Mouse (Mus musculus): ENCODE measurements around the gene Pcbp4.

Gene Pcbp4

GRCm38 (mm10) chr9:106463122-106464063, 10.3 kb downstream of the Pcbp4 start:
- DNase-seq (ENCODE audit: low spot score in 2 of 2), result no peak

- DNase-seq (ENCODE audit: low spot score in 2 of 2), result peak in 1 of 2 experiments; percentile 48
Measured at GRCm38 (mm10) chr9:106464751-106465541, 11.9 kb downstream of the Pcbp4 start.

- DNase-seq (ENCODE audit: low spot score in 2 of 2), result no peak
Measured at GRCm38 (mm10) chr9:106465571-106466200, 12.6 kb downstream of the Pcbp4 start, which contains the start of gene Gpr62. TSS of gene Gpr62 (minus strand) at chr9:106465938.

GRCm38 (mm10) chr9:106466721-106467120, 13.6 kb downstream of the Pcbp4 start:
- no peak for DNase-seq (ENCODE audit: low spot score in 2 of 2)

GRCm38 (mm10) chr9:106467746-106468145, 14.7 kb downstream of the Pcbp4 start:
- DNase-seq (ENCODE audit: low spot score in 2 of 2), result no peak

- DNase-seq (ENCODE audit: low spot score in 2 of 2), result no peak
Measured at GRCm38 (mm10) chr9:106469317-106469716, 16.2 kb downstream of the Pcbp4 start.

- no peak for DNase-seq (ENCODE audit: low spot score in 2 of 2)
Measured at GRCm38 (mm10) chr9:106469776-106470175, 16.7 kb downstream of the Pcbp4 start.

GRCm38 (mm10) chr9:106470991-106471750, 18.1 kb downstream of the Pcbp4 start:
- peak in 1 of 2 experiments; percentile 10 for DNase-seq (ENCODE audit: low spot score in 2 of 2)

- DNase-seq (ENCODE audit: low spot score in 2 of 2), result peak in 1 of 2 experiments; percentile 24
Measured at GRCm38 (mm10) chr9:106471892-106472291, 18.8 kb downstream of the Pcbp4 start.

- no peak for DNase-seq (ENCODE audit: low spot score in 2 of 2)
Measured at GRCm38 (mm10) chr9:106472321-106472720, 19.2 kb downstream of the Pcbp4 start.

GRCm38 (mm10) chr9:106473081-106473752, 20.1 kb downstream of the Pcbp4 start:
- DNase-seq (ENCODE audit: low spot score in 2 of 2), result peak in 1 of 2 experiments; percentile 14

- peak in 1 of 2 experiments; percentile 15 for DNase-seq (ENCODE audit: low spot score in 2 of 2)
Measured at GRCm38 (mm10) chr9:106473753-106474105, 20.6 kb downstream of the Pcbp4 start.

GRCm38 (mm10) chr9:106474456-106474855, 21.4 kb downstream of the Pcbp4 start:
- peak; percentile 42 to 80 for DNase-seq (ENCODE audit: low spot score in 2 of 2)

GRCm38 (mm10) chr9:106475046-106475445, 22.0 kb downstream of the Pcbp4 start:
- DNase-seq (ENCODE audit: low spot score in 2 of 2), result peak in 1 of 2 experiments; percentile 34

GRCm38 (mm10) chr9:106475663-106476001, 22.5 kb downstream of the Pcbp4 start, which contains the start of gene Rrp9:
TSS of gene Rrp9 (plus strand) at chr9:106475963.
- DNase-seq (ENCODE audit: low spot score in 2 of 2), result peak in 1 of 2 experiments; percentile 26

- DNase-seq (ENCODE audit: low spot score in 2 of 2), result peak; percentile 36 to 74
Measured at GRCm38 (mm10) chr9:106476002-106476923, 23.2 kb downstream of the Pcbp4 start.

- peak; percentile 92 to 98 for DNase-seq (ENCODE audit: low spot score in 2 of 2)
Measured at GRCm38 (mm10) chr9:106476924-106477484, 23.9 kb downstream of the Pcbp4 start, which contains the start of gene Parp3. TSS of gene Parp3 (minus strand) at chr9:106476949.

- DNase-seq (ENCODE audit: low spot score in 2 of 2), result peak in 1 of 2 experiments; percentile 10
Measured at GRCm38 (mm10) chr9:106477649-106478048, 24.6 kb downstream of the Pcbp4 start.

- peak in 1 of 2 experiments; percentile 10 for DNase-seq (ENCODE audit: low spot score in 2 of 2)
Measured at GRCm38 (mm10) chr9:106478101-106478500, 25.0 kb downstream of the Pcbp4 start.

Data from spleen, postnatal 10 days (tissue).